Mouse (Mus musculus) embryonic facial prominence, embryonic 12.5 days (tissue): ENCODE results near the gene Map3k15. TPM values are rescaled to one million over a fixed set of nuclear protein-coding genes. Genes with fewer than 3 reads are reported as not detected.

Experiments used
- ATAC-seq: fragments of 200-750 bp; cut with Nextera tagmentation; 2 replicates; pipeline ENCODE4 v1.8.0; 2017; ENCODE audit not compliant: insufficient number of reproducible peaks, insufficient read depth, low FRiP score, low TSS enrichment
- H3K27ac ChIP-seq: fragments of 300-500 bp; sonication (generic); 2 replicates; pipeline ENCODE4 v1.5.1; 2016; ENCODE audit warnings: mild to moderate bottlenecking
- H3K27me3 ChIP-seq: fragments of 300-500 bp; sonication (generic); 2 replicates; pipeline ENCODE4 v1.6.1; 2016; ENCODE audit warnings: mild to moderate bottlenecking, moderate library complexity
- H3K36me3 ChIP-seq: fragments of 300-500 bp; sonication (generic); 2 replicates; pipeline ENCODE4 v1.6.1; 2016; ENCODE audit warnings: mild to moderate bottlenecking
- H3K4me1 ChIP-seq: fragments of 300-500 bp; sonication (generic); 2 replicates; pipeline ENCODE4 v1.6.1; 2016
- H3K4me2 ChIP-seq: fragments of 300-500 bp; sonication (generic); replicated peaks from 2 replicates; pipeline ENCODE4 v1.6.1; 2016; ENCODE audit warnings: mild to moderate bottlenecking, moderate library complexity
- H3K4me3 ChIP-seq: fragments of 300-500 bp; sonication (generic); 2 replicates; pipeline ENCODE4 v1.5.1; 2016; ENCODE audit warnings: mild to moderate bottlenecking
- H3K9ac ChIP-seq: fragments of 300-500 bp; sonication (generic); 2 replicates; pipeline ENCODE4 v1.6.1; 2016; ENCODE audit warnings: mild to moderate bottlenecking, moderate library complexity
- H3K9me3 ChIP-seq: fragments of 300-500 bp; sonication (generic); 2 replicates; pipeline ENCODE4 v1.6.1; 2016; ENCODE audit warnings: mild to moderate bottlenecking, moderate library complexity
- WGBS: fragments of 180-500 bp; shearing (Covaris S2); methylation state at CpG from one replicate; pipeline ENCODE4 v1.1.7; 2016; 5-methylcytosine and 5-hydroxymethylcytosine counted together
- polyA plus RNA-seq: library from polyadenylated mRNA; unstranded; fragments of >200 nt; fragmentation: Nextera tagmentation; extraction: Ambion mirVana; gene quantifications from 2 replicates; pipeline ENCODE4 v1.2.1, GENCODE M21; 2016

The Map3k15 gene
- 0.14 and 0.32 TPM in 2 replicates for polyA plus RNA-seq

GRCm38 (mm10) chrX:159988002-159988960 lies at the start of gene Map3k15:
Gene Map3k15 (plus strand): TSS chrX:159988433.
- Histone ChIP-seq H3K27me3 (peaks cover 31% of the 10 kb centered on the region), H3K27ac (no peak within 1 kb of the TSS), H3K4me1 (no peaks in the 10 kb centered on the region), H3K4me3 (peak within 1 kb of the TSS; percentile 42), H3K9ac (peak within 1 kb of the TSS; percentile 38), H3K4me2 (peak within 1 kb of the TSS; percentile 75), H3K9me3 (no peaks in the 10 kb centered on the region), H3K36me3 (no peaks in the 10 kb centered on the region)
- peak; percentile 15; the same call in 1 of the 2 replicates for ATAC-seq
- 14% methylated on average over 53 of the region's 108 CpGs for WGBS

- no peak overlapping the region for H3K4me3 ChIP-seq
- H3K9me3 ChIP-seq, result no peaks in the 10 kb centered on the region
- H3K27ac ChIP-seq, result no peak overlapping the region
- no peaks in the 10 kb centered on the region for H3K4me1 ChIP-seq
- no peaks in the 10 kb centered on the region; the same call in 1 of the 2 replicates for H3K27me3 ChIP-seq
- H3K4me2 ChIP-seq, result no peak overlapping the region
- H3K9ac ChIP-seq, result no peak overlapping the region
- no peaks in the 10 kb centered on the region for H3K36me3 ChIP-seq
- WGBS, result 75% methylated on average over 2 of the region's 2 CpGs
- no peak for ATAC-seq
Observed at GRCm38 (mm10) chrX:159942569-159942968, 45.7 kb upstream of the Map3k15 start.

GRCm38 (mm10) chrX:159943586-159943985 lies 44.6 kb upstream of the Map3k15 start:
- no peaks in the 10 kb centered on the region for H3K9me3 ChIP-seq
- H3K4me3 ChIP-seq, result no peak overlapping the region
- H3K36me3 ChIP-seq, result no peaks in the 10 kb centered on the region
- no peak overlapping the region for H3K27ac ChIP-seq
- no peak for ATAC-seq
- WGBS, result 67% methylated on average over 1 of the region's 1 CpGs
- H3K4me2 ChIP-seq, result no peak overlapping the region
- no peak overlapping the region for H3K9ac ChIP-seq
- H3K4me1 ChIP-seq, result no peaks in the 10 kb centered on the region
- H3K27me3 ChIP-seq, result no peaks in the 10 kb centered on the region; the same call in 1 of the 2 replicates

GRCm38 (mm10) chrX:159953546-159954429 lies 34.4 kb upstream of the Map3k15 start:
- no peak for ATAC-seq
- 68% methylated on average over 7 of the region's 7 CpGs for WGBS
- no peak overlapping the region for H3K9ac ChIP-seq
- H3K27me3 ChIP-seq, result peaks cover 21% of the 10 kb centered on the region
- no peak overlapping the region for H3K4me3 ChIP-seq
- H3K27ac ChIP-seq, result no peak overlapping the region
- no peak overlapping the region for H3K4me2 ChIP-seq
- H3K4me1 ChIP-seq, result no peaks in the 10 kb centered on the region
- H3K9me3 ChIP-seq, result no peaks in the 10 kb centered on the region
- H3K36me3 ChIP-seq, result no peaks in the 10 kb centered on the region

GRCm38 (mm10) chrX:159954430-159954779 lies 33.8 kb upstream of the Map3k15 start:
- peaks cover 21% of the 10 kb centered on the region for H3K27me3 ChIP-seq
- WGBS, result 76% methylated on average over 4 of the region's 4 CpGs

GRCm38 (mm10) chrX:159955433-159955832 lies 32.8 kb upstream of the Map3k15 start:
- Histone ChIP-seq H3K36me3 (no peaks in the 10 kb centered on the region), H3K27me3 (peaks cover 21% of the 10 kb centered on the region), H3K4me3 (no peak overlapping the region), H3K9ac (no peak overlapping the region), H3K4me1 (no peaks in the 10 kb centered on the region), H3K4me2 (no peak overlapping the region), H3K9me3 (no peaks in the 10 kb centered on the region), H3K27ac (no peak overlapping the region)
- ATAC-seq, result no peak
- WGBS, result 79% methylated on average over 6 of the region's 6 CpGs

More at GRCm38 (mm10) chrX:159954430-159954779, 33.8 kb upstream of the Map3k15 start:
- H3K9me3 ChIP-seq, result no peaks in the 10 kb centered on the region
- H3K4me2 ChIP-seq, result no peak overlapping the region
- H3K4me3 ChIP-seq, result no peak overlapping the region
- no peak overlapping the region for H3K9ac ChIP-seq
- H3K36me3 ChIP-seq, result no peaks in the 10 kb centered on the region
- no peak overlapping the region for H3K27ac ChIP-seq
- no peaks in the 10 kb centered on the region for H3K4me1 ChIP-seq
- ATAC-seq, result no peak

GRCm38 (mm10) chrX:159961385-159961784 lies 26.8 kb upstream of the Map3k15 start:
- Histone ChIP-seq H3K4me3 (no peak overlapping the region), H3K27me3 (peaks cover 21% of the 10 kb centered on the region)
- 91% methylated on average over 2 of the region's 2 CpGs for WGBS

GRCm38 (mm10) chrX:159963273-159963672 lies 25.0 kb upstream of the Map3k15 start:
- Histone ChIP-seq H3K4me3 (no peak overlapping the region), H3K9ac (no peak overlapping the region), H3K9me3 (no peaks in the 10 kb centered on the region), H3K4me2 (no peak overlapping the region), H3K36me3 (no peaks in the 10 kb centered on the region), H3K27ac (no peak overlapping the region), H3K27me3 (peaks cover 20% of the 10 kb centered on the region), H3K4me1 (no peaks in the 10 kb centered on the region)
- 28% methylated on average over 4 of the region's 4 CpGs for WGBS
- ATAC-seq, result no peak

More at GRCm38 (mm10) chrX:159961385-159961784, 26.8 kb upstream of the Map3k15 start:
- Histone ChIP-seq H3K4me1 (no peaks in the 10 kb centered on the region), H3K9ac (no peak overlapping the region), H3K9me3 (no peaks in the 10 kb centered on the region), H3K27ac (no peak overlapping the region), H3K36me3 (no peaks in the 10 kb centered on the region), H3K4me2 (no peak overlapping the region)
- no peak for ATAC-seq

- 85% methylated on average over 9 of the region's 9 CpGs for WGBS
- 0 out of 2 replicates have a peak, but pooled peaks have one; percentile 35 for ATAC-seq
- H3K36me3 ChIP-seq, result no peaks in the 10 kb centered on the region
- H3K4me1 ChIP-seq, result no peaks in the 10 kb centered on the region
- no peak overlapping the region for H3K4me2 ChIP-seq
- no peak overlapping the region for H3K9ac ChIP-seq
- H3K27ac ChIP-seq, result no peak overlapping the region
- no peaks in the 10 kb centered on the region for H3K9me3 ChIP-seq
- peaks cover 22% of the 10 kb centered on the region for H3K27me3 ChIP-seq
- no peak overlapping the region for H3K4me3 ChIP-seq
Observed at GRCm38 (mm10) chrX:159963925-159964324, 24.3 kb upstream of the Map3k15 start.

- no peak for ATAC-seq
- 86% methylated on average over 2 of the region's 2 CpGs for WGBS
- Histone ChIP-seq H3K36me3 (no peaks in the 10 kb centered on the region), H3K4me1 (no peaks in the 10 kb centered on the region), H3K4me2 (no peak overlapping the region), H3K27me3 (peaks cover 12% of the 10 kb centered on the region), H3K27ac (no peak overlapping the region), H3K9ac (no peak overlapping the region), H3K4me3 (no peak overlapping the region), H3K9me3 (no peaks in the 10 kb centered on the region)
Observed at GRCm38 (mm10) chrX:159969025-159969424, 19.2 kb upstream of the Map3k15 start.

GRCm38 (mm10) chrX:159971091-159971779 lies 17.0 kb upstream of the Map3k15 start:
- no peak overlapping the region for H3K4me2 ChIP-seq
- H3K9me3 ChIP-seq, result no peaks in the 10 kb centered on the region
- H3K4me1 ChIP-seq, result no peaks in the 10 kb centered on the region
- H3K4me3 ChIP-seq, result no peak overlapping the region
- ATAC-seq, result no peak
- no peak overlapping the region for H3K9ac ChIP-seq
- no peaks in the 10 kb centered on the region for H3K36me3 ChIP-seq
- no peak overlapping the region for H3K27ac ChIP-seq
- peaks cover 6% of the 10 kb centered on the region for H3K27me3 ChIP-seq
- 54% methylated on average over 3 of the region's 3 CpGs for WGBS
